Mouse (Mus musculus): ENCODE results near the gene Jade1. TPM values are rescaled to one million over a fixed set of nuclear protein-coding genes. Genes with fewer than 3 reads are reported as not detected.

Gene Jade1
- polyA plus RNA-seq, 1 experiment from 2014 or later: 11.3 TPM

GRCm38 (mm10) chr3:41589988-41590387 is 34.5 kb downstream of the Jade1 start:
- no peaks in the 10 kb centered on the region for H3K9me3 ChIP-seq (replicated peaks)
- no peaks in the 10 kb centered on the region for H3K27me3 ChIP-seq
- 85% methylated on average over 4 of the region's 4 CpGs for WGBS (ENCODE audit: insufficient replicate concordance)
- peaks cover 71% of the 10 kb centered on the region for H3K36me3 ChIP-seq
- DNase-seq (no peak), ATAC-seq (ENCODE audit: low read depth) (no peak)
- H3K4me3 ChIP-seq (replicated peaks): no peak overlapping the region
- peaks cover 41% of the 10 kb centered on the region for H3K4me1 ChIP-seq (replicated peaks)
- H3K27ac ChIP-seq: no peak overlapping the region
- no peak overlapping the region for H3K4me2 ChIP-seq
- no peak overlapping the region for H3K9ac ChIP-seq

DNA sequence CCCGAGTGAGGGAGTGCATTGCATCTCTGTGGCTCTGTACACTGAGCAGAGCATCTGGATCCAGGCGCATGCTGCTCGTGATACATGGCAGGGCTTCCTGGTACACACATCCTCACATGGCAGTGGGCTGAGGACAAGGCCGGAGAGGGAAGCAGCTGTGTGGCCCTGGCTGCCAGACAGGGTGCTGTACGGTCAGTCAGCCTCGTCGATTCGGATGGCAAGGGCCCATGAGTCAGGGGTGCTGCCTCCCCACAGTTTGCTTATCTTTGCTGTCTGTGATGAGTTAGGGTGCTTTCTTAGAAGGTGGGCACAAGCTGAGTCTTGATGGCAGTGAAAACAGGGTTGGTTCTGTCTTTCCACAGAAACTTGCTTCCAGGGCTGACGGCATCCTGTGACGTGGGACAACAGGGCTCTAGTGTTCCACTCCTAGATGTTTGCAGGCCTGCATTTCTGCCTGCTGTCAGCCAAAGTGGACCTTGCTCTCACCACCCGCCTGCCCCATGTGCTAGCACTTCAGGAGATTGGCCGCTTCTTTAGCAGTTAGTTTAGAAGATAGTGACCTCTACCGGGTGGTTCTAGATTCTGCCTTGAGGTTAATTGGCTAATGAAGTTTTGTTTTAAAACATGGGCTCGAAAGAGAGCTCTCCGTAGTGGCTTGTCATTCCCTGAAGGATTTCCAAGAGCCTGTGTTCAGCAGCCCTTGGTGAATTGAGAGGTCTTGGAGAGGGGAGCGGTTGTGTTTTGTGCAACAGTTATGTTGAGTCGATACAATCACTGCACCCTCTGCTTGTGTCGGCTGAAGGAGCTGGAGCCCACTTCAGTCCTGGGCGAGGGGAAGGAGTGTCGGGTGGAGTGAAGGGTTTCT is 35.4 kb downstream of the Jade1 start:
- DNase-seq: no peak
- H3K4me3 ChIP-seq (replicated peaks): no peak overlapping the region
- no peak overlapping the region for H3K4me2 ChIP-seq
- peaks cover 33% of the 10 kb centered on the region for H3K4me1 ChIP-seq (replicated peaks)
- no peak overlapping the region for H3K27ac ChIP-seq
- H3K9me3 ChIP-seq (replicated peaks): no peaks in the 10 kb centered on the region
- peaks cover 78% of the 10 kb centered on the region for H3K36me3 ChIP-seq
- no peak; the same call in 1 of the 2 replicates for ATAC-seq (ENCODE audit: low read depth)
- no peak overlapping the region for H3K9ac ChIP-seq
- WGBS (ENCODE audit: insufficient replicate concordance): 81% methylated on average over 20 of the region's 20 CpGs
- no peaks in the 10 kb centered on the region for H3K27me3 ChIP-seq

- Histone ChIP-seq H3K27me3 (no peaks in the 10 kb centered on the region), H3K9me3 (replicated peaks) (no peaks in the 10 kb centered on the region), H3K27ac (no peak overlapping the region), H3K4me3 (replicated peaks) (no peak overlapping the region), H3K9ac (no peak overlapping the region), H3K36me3 (peaks cover 86% of the 10 kb centered on the region), H3K4me1 (replicated peaks) (peaks cover 30% of the 10 kb centered on the region), H3K4me2 (no peak overlapping the region)
- DNase-seq: no peak
- 89% methylated on average over 14 of the region's 14 CpGs for WGBS (ENCODE audit: insufficient replicate concordance)
- no peak for ATAC-seq (ENCODE audit: low read depth)
These were observed 36.2 kb downstream of the Jade1 start for GRCm38 (mm10) chr3:41591651-41592170.

DNA sequence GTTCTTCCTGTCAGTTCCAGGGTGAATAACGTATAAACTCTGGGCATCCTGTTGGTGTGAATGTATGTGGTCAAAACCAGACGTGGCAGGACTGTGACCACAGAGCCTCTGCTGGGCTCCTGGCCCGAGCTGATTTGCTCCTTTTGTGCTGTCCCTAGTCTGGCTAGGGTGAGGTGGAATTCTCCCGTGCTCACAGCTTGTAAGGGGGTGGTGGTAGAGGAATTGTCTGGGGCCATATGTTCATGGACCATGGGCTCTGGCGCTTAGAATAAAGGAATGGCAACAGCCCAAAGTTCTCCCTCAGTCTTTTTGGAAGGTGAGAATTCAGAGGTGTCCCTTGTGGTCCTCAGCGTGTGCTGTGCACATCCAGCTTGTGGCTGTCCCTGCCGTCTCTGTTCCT is 37.3 kb downstream of the Jade1 start:
- 57% methylated on average over 7 of the region's 7 CpGs for WGBS (ENCODE audit: insufficient replicate concordance)
- H3K36me3 ChIP-seq: peaks cover 97% of the 10 kb centered on the region
- no peak for ATAC-seq (ENCODE audit: low read depth)
- no peaks in the 10 kb centered on the region for H3K27me3 ChIP-seq
- DNase-seq: no peak
- peaks cover 27% of the 10 kb centered on the region for H3K4me1 ChIP-seq (replicated peaks)
- no peak overlapping the region for H3K27ac ChIP-seq
- no peaks in the 10 kb centered on the region for H3K9me3 ChIP-seq (replicated peaks)
- no peak overlapping the region for H3K4me3 ChIP-seq (replicated peaks)
- no peak overlapping the region for H3K9ac ChIP-seq
- no peak overlapping the region for H3K4me2 ChIP-seq

- no peaks in the 10 kb centered on the region for H3K9me3 ChIP-seq (replicated peaks)
- no peak for DNase-seq
- H3K27me3 ChIP-seq: no peaks in the 10 kb centered on the region
- H3K4me3 ChIP-seq (replicated peaks): no peak overlapping the region
- H3K9ac ChIP-seq: no peak overlapping the region
- ATAC-seq (ENCODE audit: low read depth): no peak
- H3K27ac ChIP-seq: no peak overlapping the region; the same call in 1 of the 2 replicates
- 82% methylated on average over 9 of the region's 9 CpGs for WGBS (ENCODE audit: insufficient replicate concordance)
- H3K4me2 ChIP-seq: no peak overlapping the region
- H3K4me1 ChIP-seq (replicated peaks): peaks cover 18% of the 10 kb centered on the region
- H3K36me3 ChIP-seq: peaks cover 99% of the 10 kb centered on the region
These were observed 38.8 kb downstream of the Jade1 start for GRCm38 (mm10) chr3:41594097-41594879.

DNA sequence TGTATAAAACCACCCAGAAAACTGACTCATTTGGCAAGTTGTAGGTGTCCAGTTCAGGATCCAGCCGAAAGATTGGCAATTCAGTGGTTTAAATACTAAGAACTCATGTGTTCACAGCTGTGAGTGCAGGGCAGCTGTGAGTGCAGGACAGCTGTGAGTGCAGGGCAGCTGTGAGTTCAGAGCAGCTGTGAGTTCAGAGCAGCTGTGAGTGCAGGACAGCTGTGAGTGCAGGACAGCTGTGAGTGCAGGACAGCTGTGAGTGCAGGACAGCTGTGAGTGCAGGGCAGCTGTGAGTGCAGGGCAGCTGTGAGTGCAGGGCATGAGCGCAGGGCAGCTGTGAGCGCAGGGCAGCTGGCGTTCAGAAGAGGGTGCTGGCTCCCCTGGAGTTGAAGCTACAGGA is 39.5 kb downstream of the Jade1 start:
- 90% methylated on average over 4 of the region's 4 CpGs for WGBS (ENCODE audit: insufficient replicate concordance)
- Histone ChIP-seq H3K36me3 (peaks cover 99% of the 10 kb centered on the region), H3K9me3 (replicated peaks) (no peaks in the 10 kb centered on the region), H3K4me1 (replicated peaks) (peaks cover 16% of the 10 kb centered on the region), H3K4me2 (no peak overlapping the region), H3K4me3 (replicated peaks) (no peak overlapping the region), H3K27me3 (no peaks in the 10 kb centered on the region), H3K9ac (no peak overlapping the region), H3K27ac (no peak overlapping the region; the same call in 1 of the 2 replicates)
- ATAC-seq (ENCODE audit: low read depth) (no peak), DNase-seq (no peak)

GRCm38 (mm10) chr3:41597036-41597435 is 41.5 kb downstream of the Jade1 start:
- peaks cover 95% of the 10 kb centered on the region for H3K36me3 ChIP-seq
- ATAC-seq (ENCODE audit: low read depth) (peak; percentile 73), DNase-seq (no peak)
- no peaks in the 10 kb centered on the region for H3K9me3 ChIP-seq (replicated peaks)
- no peaks in the 10 kb centered on the region for H3K27me3 ChIP-seq
- peaks cover 12% of the 10 kb centered on the region for H3K4me1 ChIP-seq (replicated peaks)
- H3K9ac ChIP-seq: no peak overlapping the region
- no peak overlapping the region for H3K27ac ChIP-seq
- H3K4me3 ChIP-seq (replicated peaks): no peak overlapping the region
- H3K4me2 ChIP-seq: no peak overlapping the region
- 73% methylated on average over 8 of the region's 8 CpGs for WGBS (ENCODE audit: insufficient replicate concordance)

DNA sequence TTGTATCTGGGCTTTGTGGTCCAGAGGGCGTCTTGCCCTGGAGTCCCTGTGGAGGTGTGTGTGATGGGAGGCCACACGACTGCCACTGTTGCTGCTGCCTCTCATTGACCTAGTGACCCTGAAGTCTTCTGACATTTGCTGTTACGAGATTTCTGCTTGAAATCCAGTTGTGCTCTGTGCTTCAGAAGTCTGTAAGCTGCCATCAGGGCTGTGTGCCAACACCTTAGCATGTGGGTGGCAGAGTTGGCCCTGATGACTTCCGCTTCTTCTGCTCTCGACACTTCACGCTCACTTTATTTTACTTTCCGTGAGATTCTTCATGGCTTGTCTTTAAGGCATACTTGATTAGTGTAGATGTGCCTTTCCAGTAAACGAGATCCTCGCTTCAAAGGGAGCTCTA is 42.9 kb downstream of the Jade1 start:
- H3K27ac ChIP-seq: no peak overlapping the region
- no peak overlapping the region for H3K4me2 ChIP-seq
- no peaks in the 10 kb centered on the region for H3K9me3 ChIP-seq (replicated peaks)
- ATAC-seq (ENCODE audit: low read depth): no peak
- DNase-seq: no peak
- WGBS (ENCODE audit: insufficient replicate concordance): 84% methylated on average over 9 of the region's 9 CpGs
- peaks cover 94% of the 10 kb centered on the region for H3K36me3 ChIP-seq
- H3K4me3 ChIP-seq (replicated peaks): no peak overlapping the region
- H3K9ac ChIP-seq: no peak overlapping the region
- no peaks in the 10 kb centered on the region for H3K27me3 ChIP-seq
- H3K4me1 ChIP-seq (replicated peaks): peaks cover 12% of the 10 kb centered on the region

GRCm38 (mm10) chr3:41599226-41599625 is 43.7 kb downstream of the Jade1 start:
- WGBS (ENCODE audit: insufficient replicate concordance): 87% methylated on average over 10 of the region's 10 CpGs
- H3K9ac ChIP-seq: no peak overlapping the region
- peaks cover 94% of the 10 kb centered on the region for H3K36me3 ChIP-seq
- no peak for ATAC-seq (ENCODE audit: low read depth)
- no peak overlapping the region for H3K4me2 ChIP-seq
- H3K4me3 ChIP-seq (replicated peaks): no peak overlapping the region
- H3K9me3 ChIP-seq (replicated peaks): no peaks in the 10 kb centered on the region
- no peak overlapping the region for H3K27ac ChIP-seq
- DNase-seq: no peak
- H3K27me3 ChIP-seq: no peaks in the 10 kb centered on the region
- H3K4me1 ChIP-seq (replicated peaks): peaks cover 12% of the 10 kb centered on the region

GRCm38 (mm10) chr3:41599806-41600589 is 44.5 kb downstream of the Jade1 start:
- 89% methylated on average over 14 of the region's 14 CpGs for WGBS (ENCODE audit: insufficient replicate concordance)
- H3K9ac ChIP-seq: no peak overlapping the region
- H3K4me1 ChIP-seq (replicated peaks): peaks cover 12% of the 10 kb centered on the region
- no peak overlapping the region for H3K4me2 ChIP-seq
- peaks cover 94% of the 10 kb centered on the region for H3K36me3 ChIP-seq
- DNase-seq (no peak), ATAC-seq (ENCODE audit: low read depth) (peak; percentile 62)
- no peaks in the 10 kb centered on the region for H3K9me3 ChIP-seq (replicated peaks)
- no peak overlapping the region for H3K27ac ChIP-seq
- H3K4me3 ChIP-seq (replicated peaks): no peak overlapping the region
- no peaks in the 10 kb centered on the region for H3K27me3 ChIP-seq
